Mouse (Mus musculus) hematopoietic stem cell, adult 5-6 weeks (primary cell): ENCODE results near the gene Rflnb. TPM values are rescaled to one million over a fixed set of nuclear protein-coding genes. Genes with fewer than 3 reads are reported as not detected.
A peak's percentile ranks its signal among the peaks of the same experiment; 100 is the strongest.

Experiments
- ATAC-seq, 2 experiments: fragments of 125-278 bp in 1 of 2; replicated peaks in 1 of 2; 2 replicates each; pipeline ENCODE4 v1.8.0; 2016 to 2017; ENCODE audit warnings: inconsistent platforms in 2 of 2, mild to moderate bottlenecking in 2 of 2, moderate number of reproducible peaks in 2 of 2, low read depth in 1 of 2, moderate TSS enrichment in 1 of 2; ENCODE audit not compliant: low FRiP score in 2 of 2, poor library complexity in 2 of 2, severe bottlenecking in 2 of 2, insufficient read depth in 1 of 2, low TSS enrichment in 1 of 2
- total RNA-seq: library from RNA; stranded (forward); fragments of 172-1452, 232-1000 nt; gene quantifications from 2 replicates; pipeline ENCODE4 v1.2.3, GENCODE M21; 2017

The Rflnb gene
- total RNA-seq, 1 experiment from 2014 or later, result 4.6 TPM

- no peak for ATAC-seq
Observed at GRCm38 (mm10) chr11:76040761-76041376, 13.3 kb upstream of the Rflnb start.

GRCm38 (mm10) chr11:76040106-76040505 lies 12.5 kb upstream of the Rflnb start:
- no peak for ATAC-seq

GRCm38 (mm10) chr11:76039271-76040053 lies 11.9 kb upstream of the Rflnb start:
- no peak for ATAC-seq

GRCm38 (mm10) chr11:76037581-76038294 lies 10.2 kb upstream of the Rflnb start:
- no peak for ATAC-seq

GRCm38 (mm10) chr11:76035182-76035581 lies 7.6 kb upstream of the Rflnb start:
- no peak for ATAC-seq

- peak; percentile 37 to 71; a peak in 2 of 4 replicates for ATAC-seq
Observed at GRCm38 (mm10) chr11:76033836-76034235, 6.3 kb upstream of the Rflnb start.

GRCm38 (mm10) chr11:76033359-76033758 lies 5.8 kb upstream of the Rflnb start:
- peak in 1 of 2 experiments; percentile 84; a peak in 1 of 4 replicates for ATAC-seq

- no peak for ATAC-seq
Observed at GRCm38 (mm10) chr11:76028072-76028465, 487 bp upstream of the Rflnb start.

GRCm38 (mm10) chr11:76026527-76027138 lies 949 bp downstream of the Rflnb start:
- no peak for ATAC-seq

GRCm38 (mm10) chr11:76025080-76025583 lies 2.5 kb downstream of the Rflnb start:
- ATAC-seq, result peak in 1 of 2 experiments; percentile 52; a peak in 1 of 4 replicates

- no peak for ATAC-seq
Observed at GRCm38 (mm10) chr11:76020916-76021315, 6.7 kb downstream of the Rflnb start.

GRCm38 (mm10) chr11:76019879-76020278 lies 7.7 kb downstream of the Rflnb start:
- ATAC-seq, result no peak

- ATAC-seq, result no peak
Observed at GRCm38 (mm10) chr11:76015814-76016213, 11.8 kb downstream of the Rflnb start.

- ATAC-seq, result no peak
Observed at GRCm38 (mm10) chr11:76015251-76015650, 12.3 kb downstream of the Rflnb start.

- no peak for ATAC-seq
Observed at GRCm38 (mm10) chr11:76010838-76011624, 16.6 kb downstream of the Rflnb start.

GRCm38 (mm10) chr11:76009101-76009500 lies 18.5 kb downstream of the Rflnb start:
- no peak for ATAC-seq

- no peak for ATAC-seq
Observed at GRCm38 (mm10) chr11:76008162-76008561, 19.4 kb downstream of the Rflnb start.
